In the genomic region with DNA sequence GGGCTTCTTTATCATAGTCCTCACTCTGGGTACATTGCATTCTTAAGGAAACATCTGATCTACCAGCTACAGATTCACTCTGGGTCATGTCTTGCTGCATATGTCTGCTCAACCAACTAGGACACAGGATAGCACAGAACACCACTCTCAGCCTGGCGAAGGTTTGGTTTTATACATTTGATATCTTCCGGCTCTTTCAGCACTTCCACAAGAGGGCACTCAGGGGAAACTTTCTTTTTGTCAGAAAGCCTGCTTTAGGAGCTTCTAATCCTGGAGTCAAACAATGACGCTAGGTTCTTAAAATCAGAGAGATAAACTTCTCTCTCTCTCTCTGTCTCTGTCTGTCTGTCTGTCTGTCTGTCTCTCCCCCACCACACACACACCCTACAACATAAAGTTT, we compare ENCODE assay signal across 15 mouse cellular contexts. TPM values are rescaled to one million over a fixed set of nuclear protein-coding genes. Genes with fewer than 3 reads are reported as not detected.
A peak's percentile ranks its signal among the peaks of the same experiment; 100 is the strongest.
DNase-seq lines count a peak whose midpoint lies in the region; ATAC-seq and TF ChIP-seq lines count a peak whose summit lies in the region.
"Had no signal": no experiment of that assay in that cellular context is flagged by ENCODE, and none has a peak within 500 bp of the region (broad histone marks: within the 10 kb centered on the region; RNA-seq: fewer than 3 reads in every experiment).

No protein-coding gene starts in this region.

- no peaks in the 10 kb centered on the region for H3K9me3 ChIP-seq in kidney, embryonic 15.5 days (replicated peaks)
- H3K9me3 ChIP-seq: midbrain, embryonic 10.5 days; neural tube, embryonic 13.5 days had no signal

- WGBS in kidney, embryonic 15.5 days: 64% methylated on average over 3 of the region's 3 CpGs
- WGBS in thymus, adult 2 months: 52% methylated on average over 3 of the region's 3 CpGs

- DNase-seq in cerebellum, adult 18-20 months: peak; percentile 7 to 8
- DNase-seq in kidney, postnatal 10 days: peak; percentile 3
- peak; percentile 8 for DNase-seq in thymus, postnatal 0 days (ENCODE audit: low spot score)
- DNase-seq in thymus, adult 2 months: no peak
- no peak for DNase-seq in T-cell, adult 2 months (ENCODE audit: low spot score)
- no peak for DNase-seq in lung, adult 18-20 months
- DNase-seq: adrenal gland, postnatal 36 days; cerebellum, adult 9-11 months; gastrocnemius, postnatal 36 days; lung, adult 2 months had no signal

- H3K4me2 ChIP-seq in kidney, embryonic 15.5 days: no peak overlapping the region
- H3K4me2 ChIP-seq: neural tube, embryonic 13.5 days had no signal

- no peaks in the 10 kb centered on the region for H3K4me1 ChIP-seq in kidney, embryonic 15.5 days
- no peaks in the 10 kb centered on the region for H3K4me1 ChIP-seq in thymus, adult 2 months (replicated peaks; ENCODE audit: control insufficient read depth, insufficient read depth, low read length)
- H3K4me1 ChIP-seq: neural tube, embryonic 13.5 days had no signal

- no peaks in the 10 kb centered on the region for H3K36me3 ChIP-seq in kidney, embryonic 15.5 days
- no peaks in the 10 kb centered on the region for H3K36me3 ChIP-seq in thymus, adult 2 months (ENCODE audit: control insufficient read depth, insufficient read depth, low read length)
- H3K36me3 ChIP-seq: midbrain, embryonic 10.5 days; neural tube, embryonic 13.5 days had no signal

- H3K27me3 ChIP-seq in kidney, embryonic 15.5 days: no peaks in the 10 kb centered on the region
- no peaks in the 10 kb centered on the region for H3K27me3 ChIP-seq in thymus, adult 2 months (ENCODE audit: control insufficient read depth, insufficient read depth, low read length)
- H3K27me3 ChIP-seq: neural tube, embryonic 13.5 days had no signal

- TF ChIP-seq POLR2A in thymus, adult 2 months (IDR thresholded peaks at IDR 0.05; ENCODE audit: control insufficient read depth, extremely low read depth, insufficient read depth, low read length, poor library complexity): no peak

- no peak overlapping the region for H3K27ac ChIP-seq in kidney, embryonic 15.5 days
- no peak overlapping the region for H3K27ac ChIP-seq in thymus, adult 2 months (ENCODE audit: control insufficient read depth, insufficient read depth, low read length)
- H3K27ac ChIP-seq: midbrain, embryonic 10.5 days; neural tube, embryonic 13.5 days had no signal

- TF ChIP-seq CTCF in thymus, adult 2 months (IDR thresholded peaks at IDR 0.05; ENCODE audit: borderline replicate concordance, control insufficient read depth, extremely low read depth, insufficient read depth, low read length, poor library complexity): no peak

- no peak for ATAC-seq in cerebellum, adult (ENCODE audit: insufficient number of reproducible peaks, low FRiP score, low TSS enrichment)
- ATAC-seq in kidney, embryonic 15.5 days (replicated peaks; ENCODE audit: low FRiP score): no peak
- ATAC-seq: inflammation-experienced regulatory T-cells, adult 6 months had no signal

- no peak overlapping the region for H3K9ac ChIP-seq in kidney, embryonic 15.5 days
- H3K9ac ChIP-seq: neural tube, embryonic 13.5 days had no signal

- H3K4me3 ChIP-seq in kidney, embryonic 15.5 days (replicated peaks): no peak overlapping the region
- no peak overlapping the region for H3K4me3 ChIP-seq in thymus, adult 2 months (ENCODE audit: control insufficient read depth, insufficient read depth, low read length)
- H3K4me3 ChIP-seq: midbrain, embryonic 10.5 days; neural tube, embryonic 13.5 days had no signal

RNA-seq across cellular contexts. Expression of gene Elavl4, which starts 27.8 kb away (rescaled TPM):
- polyA plus RNA-seq in kidney, embryonic 15.5 days (2015; fragmentation: Nextera tagmentation; extraction: Ambion mirVana): 15.1 and 15.9 TPM in 2 replicates
- 15.4 and 15.5 TPM in 2 replicates for polyA plus RNA-seq in thymus, postnatal 0 days (2015; fragmentation: Nextera tagmentation; extraction: Ambion mirVana)
- 0.05 and 3.0 TPM in 2 replicates for polyA plus RNA-seq in thymus, adult 2 months (2012; rRNA removed)
- polyA plus RNA-seq: inflammation-experienced regulatory T-cells, adult 6 months had no signal

Comparison
In these comparisons a context has a peak if more than half of its experiments do, and no peak if none do; other contexts are left out.
1. DNase-seq: peak in cerebellum, adult 18-20 months (2 of 2), kidney, postnatal 10 days (single experiment) and thymus, postnatal 0 days (single experiment); none in thymus, adult 2 months (single experiment), T-cell, adult 2 months (single experiment) and lung, adult 18-20 months (0 of 2).